Mouse (Mus musculus) spleen, postnatal 36 days (tissue): ENCODE measurements around the gene Bsdc1.
"Not testable (repeated sequence)": the region's sequence is repeated elsewhere in the genome, so short reads cannot be mapped to it uniquely, and the experiment has no call there.

Experiments used
- DNase-seq, 2 experiments: peaks; one replicate each; pipeline ENCODE4 v3.0.0; 2022; ENCODE audit warnings: low spot score in 2 of 2, mixed read lengths in 1 of 2

Bsdc1 gene

GRCm38 (mm10) chr4:129461183-129461960 is at the start of gene Bsdc1:
Gene Bsdc1 (plus strand): TSS chr4:129461581.
- peak; percentile 100 for DNase-seq

DNA sequence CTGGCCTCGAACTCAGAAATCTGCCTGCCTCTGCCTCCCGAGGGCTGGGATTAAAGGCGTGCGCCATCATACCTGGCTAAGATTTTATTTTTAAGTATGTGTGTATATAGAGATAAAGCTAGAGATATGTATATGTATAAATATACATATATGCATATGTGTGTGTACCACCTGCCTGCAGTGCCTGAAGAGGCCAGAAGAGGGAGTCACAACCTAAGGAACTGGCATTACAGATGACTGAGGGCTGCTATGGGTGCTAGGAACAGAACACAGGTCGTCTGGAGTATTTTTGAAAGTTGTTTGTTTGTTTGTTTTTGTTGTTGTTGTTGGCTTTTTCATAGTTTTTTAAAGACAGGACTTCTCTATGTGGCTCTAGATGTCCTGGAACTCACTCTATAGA is 45.5 kb upstream of the Bsdc1 start:
- no peak for DNase-seq

DNA sequence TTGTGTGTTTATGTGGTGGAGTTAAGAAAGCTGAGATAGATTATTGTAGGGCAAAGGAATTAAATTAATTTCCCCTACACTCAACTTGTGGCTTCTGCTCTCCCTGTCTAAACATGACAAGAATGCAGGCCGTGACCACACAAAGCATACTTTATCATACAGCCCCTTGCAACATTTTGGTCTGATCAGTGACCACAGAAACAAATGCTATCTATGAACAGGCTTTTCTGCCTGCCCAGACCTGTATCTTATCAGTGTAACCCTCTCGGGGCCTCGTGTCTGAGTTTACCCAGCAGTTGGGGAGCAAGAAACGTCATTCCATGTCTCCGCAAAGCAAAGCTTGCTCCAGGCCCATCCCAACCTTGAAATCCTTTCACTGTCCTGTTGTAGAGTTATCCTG is 44.9 kb upstream of the Bsdc1 start:
- no peak for DNase-seq

GRCm38 (mm10) chr4:129418321-129418720 is 43.1 kb upstream of the Bsdc1 start:
- DNase-seq: no peak

DNA sequence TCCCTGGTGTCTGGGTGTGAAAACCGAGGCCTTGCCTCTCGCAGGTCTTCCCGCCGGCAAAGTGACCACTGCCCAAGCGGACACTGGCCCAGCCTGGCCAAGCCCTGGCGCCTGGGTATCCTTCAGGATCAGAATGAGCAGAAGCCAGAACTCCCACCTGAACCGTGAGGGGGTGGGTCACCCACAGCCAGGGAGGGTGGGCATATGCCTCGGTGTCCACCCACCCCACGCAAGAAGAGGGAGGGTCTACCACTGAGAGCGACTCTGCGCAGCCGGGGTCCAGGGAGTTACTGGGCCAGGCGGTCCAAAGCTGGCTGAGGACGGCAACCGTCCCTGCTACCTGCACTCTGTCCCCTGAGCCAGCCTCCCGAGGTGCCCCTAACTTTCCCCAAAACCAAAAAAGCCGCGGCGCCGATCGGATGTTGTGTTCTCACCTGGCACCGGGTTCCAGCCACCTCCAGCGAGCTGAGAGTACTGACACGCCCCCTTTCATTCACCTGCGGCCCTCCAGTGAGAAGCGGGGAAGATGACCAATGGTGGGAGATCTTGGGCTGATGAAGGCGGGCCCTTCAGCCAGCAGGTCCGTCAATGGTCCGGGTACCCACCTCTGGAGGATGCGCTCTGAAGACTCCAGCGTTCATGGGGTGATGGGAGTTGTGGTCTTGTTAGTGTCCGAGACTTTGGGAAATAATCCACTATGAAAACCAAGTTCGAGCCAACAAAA is 20.9 kb upstream of the Bsdc1 start, which contains the start of gene Zbtb8b:
Zbtb8b (minus strand) TSS at position 514 of the 724 bp plus-strand sequence.
- no peak for DNase-seq

DNA sequence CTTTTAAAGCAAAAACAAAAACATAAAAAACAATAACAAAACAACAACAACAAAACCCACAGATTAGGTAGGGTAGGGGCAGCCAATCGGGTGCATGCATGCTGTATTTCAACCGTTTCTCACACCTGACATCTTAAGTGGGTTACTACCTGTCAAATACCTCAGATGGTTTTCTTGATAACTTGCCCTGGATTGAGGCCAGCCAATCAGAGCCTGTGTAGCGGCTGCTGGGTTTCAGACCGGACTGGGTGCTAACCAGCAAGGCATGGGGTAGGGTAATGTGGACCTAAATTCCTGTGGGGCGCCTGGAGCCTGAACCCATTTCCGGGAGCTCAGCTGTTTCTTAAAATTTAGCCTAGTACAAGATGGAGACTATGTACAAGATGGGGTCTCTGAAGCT is 20.2 kb upstream of the Bsdc1 start:
- no peak for DNase-seq

- DNase-seq: no peak
These were observed 14.0 kb upstream of the Bsdc1 start for GRCm38 (mm10) chr4:129447360-129447759.

- no peak for DNase-seq
These were observed 13.4 kb upstream of the Bsdc1 start for GRCm38 (mm10) chr4:129447778-129448563.

DNA sequence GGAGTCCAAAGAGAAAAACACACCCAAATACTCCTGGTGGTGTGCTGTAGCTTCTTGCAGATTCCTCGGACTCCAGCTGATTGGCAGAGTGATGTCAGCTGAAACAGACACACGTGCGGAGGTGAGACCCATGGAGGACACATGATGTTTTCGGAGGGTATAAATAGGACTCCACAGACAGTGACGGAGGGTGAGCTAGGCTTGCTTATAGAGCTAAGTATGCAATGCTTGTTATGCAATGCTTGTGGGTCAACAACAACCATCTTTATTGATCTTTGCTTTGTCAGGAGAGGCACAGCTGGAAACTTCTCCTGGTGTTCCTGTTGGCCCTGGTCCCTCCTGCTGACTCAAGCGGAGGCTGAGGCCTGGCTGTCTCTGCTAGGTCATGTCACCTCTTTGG is 12.7 kb upstream of the Bsdc1 start:
- no peak for DNase-seq

GRCm38 (mm10) chr4:129450851-129451250 is 10.5 kb upstream of the Bsdc1 start:
- DNase-seq: no peak

DNA sequence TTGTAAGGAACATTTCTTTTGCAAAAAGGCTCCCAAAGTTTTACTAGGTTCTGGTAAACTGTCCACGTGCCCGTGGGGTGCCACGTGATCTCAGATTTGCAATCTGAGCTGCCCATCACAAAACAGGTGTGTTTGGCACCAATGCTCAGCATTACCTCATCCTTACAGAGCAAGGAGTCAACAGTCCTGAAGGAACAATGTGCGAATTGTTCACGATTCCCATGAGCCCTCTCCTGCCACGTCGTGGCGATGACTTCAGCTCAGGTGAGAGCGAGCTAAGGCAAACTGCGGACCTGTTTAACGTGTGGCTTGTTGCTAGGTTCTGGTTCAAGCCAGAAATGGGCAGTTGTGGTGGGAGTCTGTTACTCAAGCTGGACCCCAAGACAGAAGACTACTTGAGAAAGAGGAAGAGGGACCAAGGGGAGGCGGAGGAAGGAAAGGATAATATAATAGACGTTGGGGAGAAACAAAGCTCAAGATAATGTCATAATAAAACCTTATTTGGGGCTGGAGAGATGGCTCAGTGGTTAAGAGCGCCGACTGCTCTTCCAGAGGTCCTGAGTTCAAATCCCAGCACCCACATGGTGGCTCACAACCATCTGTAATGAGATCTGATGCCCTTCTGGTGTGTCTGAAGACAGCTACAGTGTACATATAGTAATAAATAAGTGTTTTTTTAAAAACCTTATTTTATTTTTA is 9.8 kb upstream of the Bsdc1 start:
- no peak for DNase-seq

DNA sequence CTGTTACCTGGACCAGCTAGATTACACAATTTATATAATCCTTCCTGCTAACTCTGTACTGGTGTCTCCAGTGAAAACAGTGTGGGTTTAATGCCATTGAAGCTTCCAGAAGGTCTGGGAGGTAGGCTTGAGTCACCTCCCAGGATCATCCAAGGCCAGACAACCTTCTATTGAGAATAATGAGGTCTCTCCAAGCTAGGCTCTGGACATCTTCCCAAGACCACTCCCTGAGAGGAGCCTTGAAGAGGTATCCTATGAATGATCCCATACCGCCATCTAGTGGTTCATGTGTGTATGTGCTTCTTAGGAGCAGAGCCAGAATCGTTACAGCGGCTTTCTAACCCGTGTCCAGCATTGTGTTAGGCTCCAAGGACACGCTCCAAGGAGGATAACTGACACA is 6.1 kb upstream of the Bsdc1 start:
- peak; percentile 52 to 74 for DNase-seq

- no peak for DNase-seq
These were observed 5.3 kb upstream of the Bsdc1 start for GRCm38 (mm10) chr4:129456126-129456525.

DNA sequence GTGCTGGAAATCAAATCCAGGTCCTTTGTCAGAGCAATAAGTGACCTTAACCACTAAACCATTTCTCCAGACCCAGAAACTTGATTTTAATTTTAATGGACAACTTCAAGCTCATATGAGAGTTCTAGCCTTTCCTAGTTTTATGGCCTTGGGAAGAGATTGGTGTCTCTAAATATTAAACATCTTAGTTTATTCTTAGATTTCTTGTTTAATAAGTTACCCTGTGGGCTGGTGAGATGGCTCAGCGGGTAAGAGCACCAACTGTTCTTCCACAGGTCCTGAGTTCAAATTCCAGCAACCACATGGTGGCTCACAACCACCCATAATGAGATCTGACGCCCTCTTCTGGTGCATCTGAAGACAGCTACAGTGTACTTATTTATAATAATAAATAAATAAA is 4.1 kb upstream of the Bsdc1 start:
- DNase-seq: not testable (repeated sequence)

- no peak for DNase-seq
These were observed 1.7 kb upstream of the Bsdc1 start for GRCm38 (mm10) chr4:129459726-129460125.

- DNase-seq: no peak
These were observed 576 bp upstream of the Bsdc1 start for GRCm38 (mm10) chr4:129460827-129461182.

- DNase-seq: no peak
These were observed 737 bp downstream of the Bsdc1 start for GRCm38 (mm10) chr4:129462118-129462517.

- DNase-seq: peak; percentile 51 to 78
These were observed 2.0 kb downstream of the Bsdc1 start for GRCm38 (mm10) chr4:129463097-129464059.

- DNase-seq: peak in 1 of 2 experiments; percentile 34
These were observed 3.0 kb downstream of the Bsdc1 start for GRCm38 (mm10) chr4:129464286-129464815.

- no peak for DNase-seq
These were observed 14.7 kb downstream of the Bsdc1 start for GRCm38 (mm10) chr4:129476047-129476446.
